Mouse (Mus musculus) neural tube, embryonic 13.5 days (tissue): ENCODE measurements at regions not wholly inside any gene's neighbourhood (a gene's known extent, or its start where the extent isn't known, plus 50 kb on each side); places are given as distances from the start of the nearest gene placed in this dataset.
A peak's percentile ranks its signal among the peaks of the same experiment; 100 is the strongest.
"Not testable (repeated sequence)": the region's sequence is repeated elsewhere in the genome, so short reads cannot be mapped to it uniquely, and the experiment has no call there.

ENCODE experiments used
- ATAC-seq: fragments of 200-750 bp; cut with Nextera tagmentation; 2 replicates; pipeline ENCODE4 v1.8.0; 2017; ENCODE audit warnings: low read depth, mild to moderate bottlenecking, moderate TSS enrichment, moderate library complexity
- H3K27ac ChIP-seq: fragments of 300-500 bp; sonication (generic); replicated peaks from 2 replicates; pipeline ENCODE4 v1.5.1; 2015; ENCODE audit warnings: moderate library complexity, mild to moderate bottlenecking, inconsistent platforms
- H3K27me3 ChIP-seq: fragments of 300-500 bp; sonication (generic); 2 replicates; pipeline ENCODE4 v1.6.1; 2015; ENCODE audit warnings: mild to moderate bottlenecking, inconsistent platforms
- H3K36me3 ChIP-seq: fragments of 300-500 bp; sonication (generic); 2 replicates; pipeline ENCODE4 v1.6.1; 2015; ENCODE audit warnings: mild to moderate bottlenecking, inconsistent platforms
- H3K4me1 ChIP-seq: fragments of 300-500 bp; sonication (generic); replicated peaks from 2 replicates; pipeline ENCODE4 v1.6.1; 2015; ENCODE audit warnings: inconsistent platforms
- H3K4me2 ChIP-seq: fragments of 300-500 bp; sonication (generic); 2 replicates; pipeline ENCODE4 v1.6.1; 2015; ENCODE audit warnings: inconsistent platforms, mild to moderate bottlenecking, moderate library complexity
- H3K4me3 ChIP-seq: fragments of 300-500 bp; sonication (generic); 2 replicates; pipeline ENCODE4 v1.5.1; 2015; ENCODE audit warnings: mild to moderate bottlenecking, inconsistent platforms
- H3K9ac ChIP-seq: fragments of 300-500 bp; sonication (generic); 2 replicates; pipeline ENCODE4 v1.6.1; 2015; ENCODE audit warnings: moderate library complexity, mild to moderate bottlenecking, inconsistent platforms
- H3K9me3 ChIP-seq: fragments of 300-500 bp; sonication (generic); 2 replicates; pipeline ENCODE4 v1.6.1; 2016; ENCODE audit warnings: inconsistent platforms
- WGBS: fragments of 180-500 bp; shearing (Covaris S2); methylation state at CpG from one replicate; pipeline ENCODE4 v1.1.7; 2015; 5-methylcytosine and 5-hydroxymethylcytosine counted together

GRCm38 (mm10) chr13:52252726-52253125, 278.4 kb downstream of the Diras2 start:
- H3K4me1 ChIP-seq = not testable (repeated sequence)

GRCm38 (mm10) chr13:52253138-52253537, 277.9 kb downstream of the Diras2 start:
- no peak overlapping the region for H3K27ac ChIP-seq
- no peaks in the 10 kb centered on the region for H3K4me1 ChIP-seq
- H3K4me2 ChIP-seq = no peak overlapping the region
- H3K4me3 ChIP-seq = no peak overlapping the region
- no peaks in the 10 kb centered on the region for H3K9me3 ChIP-seq
- 33% methylated on average over 8 of the region's 8 CpGs for WGBS
- ATAC-seq = peak; percentile 59; the same call in 1 of the 2 replicates
- H3K27me3 ChIP-seq = peaks cover 13% of the 10 kb centered on the region
- H3K36me3 ChIP-seq = no peaks in the 10 kb centered on the region
- no peak overlapping the region for H3K9ac ChIP-seq

More at GRCm38 (mm10) chr13:52252726-52253125, 278.4 kb downstream of the Diras2 start:
- not testable (repeated sequence) for ATAC-seq, H3K9ac ChIP-seq, H3K36me3 ChIP-seq, H3K4me3 ChIP-seq, H3K9me3 ChIP-seq, H3K4me2 ChIP-seq, H3K27ac ChIP-seq
- WGBS = 42% methylated on average over 6 of the region's 6 CpGs
- peaks cover 13% of the 10 kb centered on the region for H3K27me3 ChIP-seq

GRCm38 (mm10) chr13:52254185-52254584, 276.9 kb downstream of the Diras2 start:
- Histone ChIP-seq H3K36me3 (no peaks in the 10 kb centered on the region), H3K27ac (no peak overlapping the region), H3K4me1 (no peaks in the 10 kb centered on the region), H3K9ac (no peak overlapping the region), H3K4me2 (no peak overlapping the region), H3K27me3 (peaks cover 13% of the 10 kb centered on the region), H3K4me3 (no peak overlapping the region), H3K9me3 (no peaks in the 10 kb centered on the region)
- 21% methylated on average over 9 of the region's 9 CpGs for WGBS
- no peak for ATAC-seq

GRCm38 (mm10) chr13:52255697-52256096, 275.4 kb downstream of the Diras2 start:
- Histone ChIP-seq H3K4me3 (no peak overlapping the region), H3K27me3 (peaks cover 11% of the 10 kb centered on the region), H3K36me3 (no peaks in the 10 kb centered on the region), H3K9me3 (no peaks in the 10 kb centered on the region), H3K27ac (no peak overlapping the region), H3K9ac (no peak overlapping the region), H3K4me2 (no peak overlapping the region), H3K4me1 (no peaks in the 10 kb centered on the region)
- ATAC-seq = no peak
- WGBS = 76% methylated on average over 5 of the region's 5 CpGs

GRCm38 (mm10) chr13:52258373-52258772, 272.7 kb downstream of the Diras2 start:
- 0 out of 2 replicates have a peak, but pooled peaks cover 2% of the 10 kb centered on the region for H3K27me3 ChIP-seq
- WGBS = 89% methylated on average over 8 of the region's 8 CpGs
- no peak overlapping the region for H3K27ac ChIP-seq
- no peak overlapping the region for H3K4me2 ChIP-seq
- no peaks in the 10 kb centered on the region for H3K9me3 ChIP-seq
- H3K9ac ChIP-seq = no peak overlapping the region
- no peaks in the 10 kb centered on the region for H3K36me3 ChIP-seq
- no peak overlapping the region for H3K4me3 ChIP-seq
- no peak for ATAC-seq
- H3K4me1 ChIP-seq = no peaks in the 10 kb centered on the region

GRCm38 (mm10) chr13:52262949-52263550, 268.0 kb downstream of the Diras2 start:
- 90% methylated on average over 14 of the region's 14 CpGs for WGBS
- Histone ChIP-seq H3K9me3 (no peaks in the 10 kb centered on the region), H3K4me1 (no peaks in the 10 kb centered on the region), H3K36me3 (no peaks in the 10 kb centered on the region), H3K27me3 (no peaks in the 10 kb centered on the region), H3K4me2 (no peak overlapping the region), H3K4me3 (no peak overlapping the region), H3K9ac (no peak overlapping the region), H3K27ac (no peak overlapping the region)
- ATAC-seq = no peak

- Histone ChIP-seq H3K9ac (no peak overlapping the region), H3K4me3 (no peak overlapping the region), H3K36me3 (no peaks in the 10 kb centered on the region), H3K4me2 (no peak overlapping the region), H3K27me3 (no peaks in the 10 kb centered on the region; the same call in 1 of the 2 replicates), H3K27ac (peak overlapping the region; percentile 38; the same call in 1 of the 2 replicates), H3K9me3 (no peaks in the 10 kb centered on the region), H3K4me1 (peaks cover 12% of the 10 kb centered on the region; the same call in 1 of the 2 replicates)
- no peak for ATAC-seq
- WGBS = 67% methylated on average over 6 of the region's 6 CpGs
Observed at GRCm38 (mm10) chr13:52268279-52268678, 262.8 kb downstream of the Diras2 start.

- WGBS = 89% methylated on average over 19 of the region's 19 CpGs
- H3K9me3 ChIP-seq = no peaks in the 10 kb centered on the region
- peaks cover 11% of the 10 kb centered on the region; the same call in 1 of the 2 replicates for H3K4me1 ChIP-seq
- ATAC-seq = no peak
- no peaks in the 10 kb centered on the region for H3K36me3 ChIP-seq
- H3K9ac ChIP-seq = no peak overlapping the region
- H3K27ac ChIP-seq = no peak overlapping the region
- H3K27me3 ChIP-seq = peaks cover 10% of the 10 kb centered on the region; the same call in 1 of the 2 replicates
- H3K4me2 ChIP-seq = no peak overlapping the region
- H3K4me3 ChIP-seq = no peak overlapping the region
Observed at GRCm38 (mm10) chr13:52273502-52274246, 257.4 kb downstream of the Diras2 start.

GRCm38 (mm10) chr13:52275196-52275595, 255.9 kb downstream of the Diras2 start:
- Histone ChIP-seq H3K9ac (no peak overlapping the region), H3K27me3 (peaks cover 10% of the 10 kb centered on the region; the same call in 1 of the 2 replicates), H3K36me3 (no peaks in the 10 kb centered on the region), H3K4me2 (no peak overlapping the region), H3K4me3 (no peak overlapping the region), H3K9me3 (no peaks in the 10 kb centered on the region; the same call in 1 of the 2 replicates), H3K27ac (no peak overlapping the region), H3K4me1 (peaks cover 4% of the 10 kb centered on the region; the same call in 1 of the 2 replicates)
- ATAC-seq = no peak
- WGBS = 77% methylated on average over 5 of the region's 5 CpGs

GRCm38 (mm10) chr13:52275675-52276074, 255.4 kb downstream of the Diras2 start:
- Histone ChIP-seq H3K4me2 (peak overlapping the region; percentile 41), H3K9me3 (no peaks in the 10 kb centered on the region; the same call in 1 of the 2 replicates)

GRCm38 (mm10) chr13:52277195-52277594, 253.9 kb downstream of the Diras2 start:
- H3K27me3 ChIP-seq = 0 out of 2 replicates have a peak, but pooled peaks cover 10% of the 10 kb centered on the region
- peaks cover 4% of the 10 kb centered on the region; the same call in 1 of the 2 replicates for H3K4me1 ChIP-seq
- no peak overlapping the region for H3K4me3 ChIP-seq
- no peak overlapping the region for H3K9ac ChIP-seq
- no peaks in the 10 kb centered on the region; the same call in 1 of the 2 replicates for H3K9me3 ChIP-seq
- H3K4me2 ChIP-seq = no peak overlapping the region
- ATAC-seq = no peak
- H3K27ac ChIP-seq = no peak overlapping the region
- H3K36me3 ChIP-seq = no peaks in the 10 kb centered on the region
- 83% methylated on average over 3 of the region's 3 CpGs for WGBS

More at GRCm38 (mm10) chr13:52275675-52276074, 255.4 kb downstream of the Diras2 start:
- Histone ChIP-seq H3K4me1 (peaks cover 4% of the 10 kb centered on the region; the same call in 1 of the 2 replicates), H3K27ac (no peak overlapping the region), H3K36me3 (no peaks in the 10 kb centered on the region), H3K9ac (no peak overlapping the region), H3K4me3 (no peak overlapping the region), H3K27me3 (peaks cover 10% of the 10 kb centered on the region; the same call in 1 of the 2 replicates)
- ATAC-seq = peak; percentile 84
- 5% methylated on average over 8 of the region's 8 CpGs for WGBS

- Histone ChIP-seq H3K27me3 (0 out of 2 replicates have a peak, but pooled peaks cover 10% of the 10 kb centered on the region), H3K4me3 (no peak overlapping the region), H3K4me2 (no peak overlapping the region), H3K36me3 (no peaks in the 10 kb centered on the region), H3K9me3 (no peaks in the 10 kb centered on the region; the same call in 1 of the 2 replicates), H3K4me1 (peaks cover 4% of the 10 kb centered on the region; the same call in 1 of the 2 replicates), H3K27ac (no peak overlapping the region), H3K9ac (no peak overlapping the region)
- WGBS = 86% methylated on average over 1 of the region's 1 CpGs
- no peak for ATAC-seq
Observed at GRCm38 (mm10) chr13:52278831-52279230, 252.2 kb downstream of the Diras2 start.
